Mouse (Mus musculus) neural tube, embryonic 12.5 days (tissue): ENCODE measurements around the gene Tnrc6c. TPM values are rescaled to one million over a fixed set of nuclear protein-coding genes. Genes with fewer than 3 reads are reported as not detected.

Experiments used
- ATAC-seq: fragments of 200-750 bp; cut with Nextera tagmentation; 2 replicates; pipeline ENCODE4 v1.8.0; 2017; ENCODE audit warnings: low read depth, mild to moderate bottlenecking, moderate TSS enrichment, moderate library complexity; ENCODE audit not compliant: low FRiP score
- H3K27ac ChIP-seq: fragments of 300-500 bp; sonication (generic); 2 replicates; pipeline ENCODE4 v1.5.1; 2016
- H3K27me3 ChIP-seq: fragments of 300-500 bp; sonication (generic); replicated peaks from 2 replicates; pipeline ENCODE4 v1.6.1; 2016; ENCODE audit warnings: mild to moderate bottlenecking
- H3K36me3 ChIP-seq: fragments of 300-500 bp; sonication (generic); 2 replicates; pipeline ENCODE4 v1.6.1; 2016; ENCODE audit warnings: mild to moderate bottlenecking
- H3K4me1 ChIP-seq: fragments of 300-500 bp; sonication (generic); 2 replicates; pipeline ENCODE4 v1.6.1; 2016
- H3K4me2 ChIP-seq: fragments of 300-500 bp; sonication (generic); replicated peaks from 2 replicates; pipeline ENCODE4 v1.6.1; 2016; ENCODE audit warnings: mild to moderate bottlenecking
- H3K4me3 ChIP-seq: fragments of 300-500 bp; sonication (generic); 2 replicates; pipeline ENCODE4 v1.5.1; 2016
- H3K9ac ChIP-seq: fragments of 300-500 bp; sonication (generic); 2 replicates; pipeline ENCODE4 v1.6.1; 2016; ENCODE audit warnings: mild to moderate bottlenecking
- H3K9me3 ChIP-seq: fragments of 300-500 bp; sonication (generic); 2 replicates; pipeline ENCODE4 v1.6.1; 2016; ENCODE audit warnings: mild to moderate bottlenecking
- WGBS: fragments of 180-500 bp; shearing (Covaris S2); methylation state at CpG from one replicate; pipeline ENCODE4 v1.1.7; 2016; 5-methylcytosine and 5-hydroxymethylcytosine counted together
- polyA plus RNA-seq: library from polyadenylated mRNA; unstranded; fragments of >200 nt; fragmentation: Nextera tagmentation; extraction: Ambion mirVana; gene quantifications from 2 replicates; pipeline ENCODE4 v1.2.1, GENCODE M21; 2016

The Tnrc6c gene
- polyA plus RNA-seq, 1 experiment from 2014 or later = 25.0 TPM

DNA sequence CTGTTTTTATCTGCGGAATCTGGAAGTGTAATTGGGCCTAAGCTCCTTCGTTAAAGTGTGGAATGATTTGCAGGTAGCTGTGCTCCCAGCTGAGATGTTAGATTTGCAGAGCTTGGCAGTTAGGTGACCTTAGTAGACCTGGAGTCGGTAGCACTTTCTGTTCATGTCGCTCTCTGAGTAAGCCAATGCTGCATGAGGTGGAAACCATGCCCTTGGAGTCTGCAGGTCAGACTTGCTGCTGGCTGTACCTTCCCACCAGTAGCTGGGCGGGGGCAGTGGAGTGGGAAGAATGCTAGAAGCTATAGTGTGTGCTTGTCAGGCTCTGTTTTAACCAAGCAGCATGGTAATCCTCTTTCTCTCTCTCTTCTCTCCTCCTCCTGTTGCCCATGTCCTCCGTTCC is 87.0 kb downstream of the Tnrc6c start:
- Histone ChIP-seq H3K9ac (no peak overlapping the region), H3K9me3 (no peaks in the 10 kb centered on the region), H3K4me3 (no peak overlapping the region), H3K27ac (no peak overlapping the region), H3K4me2 (no peak overlapping the region), H3K36me3 (peaks cover 97% of the 10 kb centered on the region), H3K4me1 (no peaks in the 10 kb centered on the region), H3K27me3 (no peaks in the 10 kb centered on the region)
- 94% methylated on average over 6 of the region's 6 CpGs for WGBS
- no peak for ATAC-seq

DNA sequence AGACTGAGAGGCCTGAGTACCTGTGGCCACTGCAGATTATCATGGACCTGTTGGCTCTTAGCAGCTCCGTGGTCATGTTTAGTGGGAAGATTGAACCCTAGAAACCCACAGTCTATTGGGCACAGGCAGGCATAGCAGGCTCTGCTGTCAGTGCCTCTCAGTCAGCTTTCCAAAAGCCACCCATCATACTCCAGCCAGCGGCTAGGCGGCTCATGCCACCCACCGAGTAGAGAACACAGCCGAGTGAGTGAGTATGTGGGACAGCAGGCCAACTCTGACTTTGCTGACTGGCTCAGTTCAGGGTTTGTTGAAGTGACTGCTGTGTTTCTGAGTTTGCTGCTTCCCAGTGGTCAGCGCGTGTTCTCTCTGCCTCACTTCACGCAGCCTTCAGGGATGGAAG is 88.2 kb downstream of the Tnrc6c start:
- Histone ChIP-seq H3K27ac (no peak overlapping the region), H3K9me3 (no peaks in the 10 kb centered on the region), H3K27me3 (no peaks in the 10 kb centered on the region), H3K9ac (no peak overlapping the region), H3K4me2 (no peak overlapping the region), H3K4me1 (no peaks in the 10 kb centered on the region), H3K36me3 (peaks cover 99% of the 10 kb centered on the region), H3K4me3 (no peak overlapping the region)
- 84% methylated on average over 8 of the region's 8 CpGs for WGBS
- ATAC-seq = no peak

DNA sequence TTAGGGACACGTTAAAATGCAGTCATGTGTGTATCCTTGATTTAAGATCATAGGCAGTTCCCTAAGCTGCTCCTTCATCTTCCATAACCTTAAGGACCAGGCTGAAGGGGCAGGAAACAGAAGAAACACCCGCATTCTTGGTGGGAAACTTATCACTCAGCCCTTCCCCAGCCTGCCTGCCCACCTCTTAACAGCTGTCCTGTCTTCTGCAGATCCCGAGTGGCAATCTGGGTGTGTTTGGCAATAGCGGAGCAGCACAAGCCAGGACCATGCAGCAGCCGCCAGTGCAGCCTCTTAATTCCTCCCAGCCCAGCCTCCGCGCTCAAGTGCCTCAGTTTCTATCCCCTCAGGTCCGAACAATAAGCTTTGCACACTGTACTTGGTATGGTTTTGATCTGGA is 88.6 kb downstream of the Tnrc6c start:
- no peak for ATAC-seq

DNA sequence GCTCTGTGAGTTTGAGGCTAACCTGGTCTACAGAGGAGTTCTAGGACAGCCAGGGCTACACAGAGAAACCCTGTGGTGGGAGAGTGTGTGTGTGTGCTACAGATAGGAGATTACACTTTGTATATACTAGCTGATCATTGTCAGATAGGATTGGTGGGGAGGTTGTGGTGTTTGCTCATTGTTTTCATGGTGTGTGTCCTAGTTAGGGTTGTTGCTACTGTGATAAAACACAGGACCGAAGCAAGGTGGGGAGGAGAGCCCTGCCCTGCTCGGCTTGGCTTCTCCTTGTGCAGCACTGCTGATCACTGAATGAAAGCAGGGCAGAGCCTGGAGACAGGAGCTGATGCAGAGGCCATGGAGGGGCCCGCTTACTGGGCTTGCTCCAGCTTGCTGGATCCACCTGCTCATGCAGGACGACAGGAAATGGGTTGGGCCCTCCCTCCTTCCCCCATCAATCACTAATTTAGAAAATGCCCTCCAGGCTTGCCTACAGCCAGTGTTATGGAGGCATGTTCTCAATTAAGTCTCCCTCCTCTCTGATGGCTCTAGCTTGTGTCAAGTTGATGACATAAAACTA is 89.5 kb downstream of the Tnrc6c start:
- no peaks in the 10 kb centered on the region for H3K4me1 ChIP-seq
- no peak overlapping the region for H3K27ac ChIP-seq
- H3K4me3 ChIP-seq = no peak overlapping the region
- no peak overlapping the region for H3K4me2 ChIP-seq
- H3K9me3 ChIP-seq = no peaks in the 10 kb centered on the region
- peaks cover 98% of the 10 kb centered on the region for H3K36me3 ChIP-seq
- no peak for ATAC-seq
- no peak overlapping the region for H3K9ac ChIP-seq
- H3K27me3 ChIP-seq = no peaks in the 10 kb centered on the region
- 67% methylated on average over 4 of the region's 4 CpGs for WGBS

More for the DNA sequence above, 88.6 kb downstream of the Tnrc6c start:
- no peaks in the 10 kb centered on the region for H3K27me3 ChIP-seq
- peaks cover 99% of the 10 kb centered on the region for H3K36me3 ChIP-seq
- H3K4me2 ChIP-seq = no peak overlapping the region
- H3K9me3 ChIP-seq = no peaks in the 10 kb centered on the region
- H3K9ac ChIP-seq = no peak overlapping the region
- no peaks in the 10 kb centered on the region for H3K4me1 ChIP-seq
- no peak overlapping the region for H3K27ac ChIP-seq
- 91% methylated on average over 8 of the region's 8 CpGs for WGBS
- H3K4me3 ChIP-seq = no peak overlapping the region

DNA sequence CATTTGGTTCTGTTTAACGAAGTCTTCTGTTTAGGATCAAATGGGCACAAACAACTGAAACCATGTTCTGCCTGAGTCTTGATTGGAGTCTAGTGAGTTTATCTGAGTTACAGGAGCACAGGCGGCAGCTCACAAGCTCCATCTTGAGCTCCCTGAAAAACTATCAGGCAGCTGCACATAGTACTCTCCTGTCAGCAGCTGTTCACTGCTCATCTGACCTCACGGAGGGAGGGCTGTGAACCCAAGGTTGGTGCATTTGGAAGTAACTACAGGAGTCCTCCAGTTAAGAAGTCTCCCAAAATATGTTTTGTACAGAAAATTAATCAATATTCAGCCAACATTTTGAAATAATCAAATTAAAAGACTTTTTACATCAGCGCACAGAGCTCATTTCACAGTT is 94.5 kb downstream of the Tnrc6c start:
- H3K4me1 ChIP-seq = no peaks in the 10 kb centered on the region
- no peaks in the 10 kb centered on the region for H3K27me3 ChIP-seq
- H3K36me3 ChIP-seq = peaks cover 95% of the 10 kb centered on the region
- WGBS = 91% methylated on average over 4 of the region's 4 CpGs
- ATAC-seq = no peak
- H3K4me2 ChIP-seq = no peak overlapping the region
- no peak overlapping the region for H3K27ac ChIP-seq
- no peak overlapping the region for H3K4me3 ChIP-seq
- H3K9ac ChIP-seq = no peak overlapping the region
- no peaks in the 10 kb centered on the region for H3K9me3 ChIP-seq

- peaks cover 95% of the 10 kb centered on the region for H3K36me3 ChIP-seq
- no peak overlapping the region for H3K4me2 ChIP-seq
- H3K4me1 ChIP-seq = no peaks in the 10 kb centered on the region
- H3K9ac ChIP-seq = no peak overlapping the region
- H3K4me3 ChIP-seq = no peak overlapping the region
- H3K9me3 ChIP-seq = no peaks in the 10 kb centered on the region
- no peak for ATAC-seq
- no peaks in the 10 kb centered on the region for H3K27me3 ChIP-seq
- 93% methylated on average over 10 of the region's 10 CpGs for WGBS
- no peak overlapping the region for H3K27ac ChIP-seq
These were observed 95.3 kb downstream of the Tnrc6c start for GRCm38 (mm10) chr11:117749414-117749813.

GRCm38 (mm10) chr11:117751544-117751943 is 97.5 kb downstream of the Tnrc6c start:
- Histone ChIP-seq H3K9me3 (no peaks in the 10 kb centered on the region), H3K27ac (no peak overlapping the region), H3K9ac (no peak overlapping the region), H3K4me2 (no peak overlapping the region), H3K36me3 (peaks cover 96% of the 10 kb centered on the region), H3K4me1 (no peaks in the 10 kb centered on the region), H3K4me3 (no peak overlapping the region), H3K27me3 (no peaks in the 10 kb centered on the region)
- WGBS = 90% methylated on average over 6 of the region's 6 CpGs
- ATAC-seq = no peak

GRCm38 (mm10) chr11:117755891-117756290 is 101.8 kb downstream of the Tnrc6c start:
- no peaks in the 10 kb centered on the region for H3K9me3 ChIP-seq
- no peak overlapping the region for H3K4me2 ChIP-seq
- ATAC-seq = no peak
- no peak overlapping the region for H3K27ac ChIP-seq
- H3K4me3 ChIP-seq = no peak overlapping the region
- H3K36me3 ChIP-seq = peaks cover 97% of the 10 kb centered on the region
- H3K27me3 ChIP-seq = no peaks in the 10 kb centered on the region
- no peak overlapping the region for H3K9ac ChIP-seq
- 94% methylated on average over 7 of the region's 7 CpGs for WGBS
- no peaks in the 10 kb centered on the region for H3K4me1 ChIP-seq

DNA sequence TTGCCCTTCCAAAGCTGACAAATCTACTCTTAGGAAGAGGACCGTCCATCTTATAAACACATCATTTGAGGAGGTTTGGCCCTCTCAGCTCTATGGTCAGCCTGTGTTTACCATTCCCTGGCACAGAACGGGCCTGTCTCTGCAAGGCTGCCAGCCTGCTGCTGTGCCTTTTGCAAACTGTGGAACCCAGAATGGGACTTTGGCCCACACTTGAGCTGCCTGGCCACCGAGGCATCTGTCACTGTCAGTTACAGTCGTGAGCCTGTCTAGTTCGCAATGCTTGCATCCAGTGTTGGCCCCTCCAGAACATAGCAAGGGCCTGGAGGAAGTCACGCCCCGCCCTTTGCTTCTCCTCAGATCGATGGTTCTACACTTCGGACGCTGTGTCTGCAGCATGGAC is 105.2 kb downstream of the Tnrc6c start:
- no peaks in the 10 kb centered on the region for H3K9me3 ChIP-seq
- no peaks in the 10 kb centered on the region for H3K4me1 ChIP-seq
- H3K9ac ChIP-seq = no peak overlapping the region
- no peak overlapping the region for H3K27ac ChIP-seq
- WGBS = 94% methylated on average over 10 of the region's 10 CpGs
- no peak for ATAC-seq
- peaks cover 91% of the 10 kb centered on the region for H3K36me3 ChIP-seq
- H3K27me3 ChIP-seq = no peaks in the 10 kb centered on the region
- no peak overlapping the region for H3K4me3 ChIP-seq
- no peak overlapping the region for H3K4me2 ChIP-seq

DNA sequence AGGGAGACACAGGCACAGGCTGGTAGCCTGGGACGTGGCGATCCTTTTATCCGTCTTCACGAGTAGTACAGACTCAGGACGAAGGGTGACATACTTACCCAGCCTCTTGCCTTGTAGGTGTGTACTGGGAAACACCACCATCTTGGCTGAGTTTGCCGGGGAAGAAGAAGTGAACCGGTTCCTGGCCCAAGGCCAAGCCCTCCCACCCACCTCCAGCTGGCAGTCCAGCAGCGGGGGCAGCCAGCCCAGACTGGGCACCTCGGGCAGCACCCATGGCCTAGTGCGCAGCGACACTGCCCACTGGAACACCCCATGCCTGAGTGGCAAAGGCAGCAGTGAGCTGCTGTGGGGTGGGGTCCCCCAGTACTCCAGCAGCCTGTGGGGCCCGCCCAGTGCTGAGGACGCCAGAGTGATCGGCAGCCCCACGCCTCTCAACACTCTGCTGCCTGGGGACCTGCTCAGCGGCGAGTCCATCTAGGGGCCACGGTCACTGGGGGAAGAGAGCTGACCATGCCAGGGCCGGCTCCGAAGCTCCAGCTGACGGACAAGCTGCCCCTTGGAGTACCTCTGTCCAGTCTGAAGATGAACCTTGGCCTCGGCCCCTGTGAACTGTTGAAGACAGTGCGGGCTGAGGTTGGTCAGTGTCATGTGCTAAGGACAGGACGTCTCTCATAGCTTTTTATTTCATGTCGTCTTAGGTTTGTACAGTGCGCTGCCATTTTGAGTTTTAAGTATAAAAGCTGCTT is 106.5 kb downstream of the Tnrc6c start:
- no peaks in the 10 kb centered on the region for H3K4me1 ChIP-seq
- H3K36me3 ChIP-seq = peaks cover 91% of the 10 kb centered on the region
- H3K9me3 ChIP-seq = no peaks in the 10 kb centered on the region
- H3K4me2 ChIP-seq = no peak overlapping the region
- no peak overlapping the region for H3K9ac ChIP-seq
- no peak overlapping the region for H3K27ac ChIP-seq
- WGBS = 95% methylated on average over 26 of the region's 26 CpGs
- no peak overlapping the region for H3K4me3 ChIP-seq
- H3K27me3 ChIP-seq = no peaks in the 10 kb centered on the region
- ATAC-seq = no peak

DNA sequence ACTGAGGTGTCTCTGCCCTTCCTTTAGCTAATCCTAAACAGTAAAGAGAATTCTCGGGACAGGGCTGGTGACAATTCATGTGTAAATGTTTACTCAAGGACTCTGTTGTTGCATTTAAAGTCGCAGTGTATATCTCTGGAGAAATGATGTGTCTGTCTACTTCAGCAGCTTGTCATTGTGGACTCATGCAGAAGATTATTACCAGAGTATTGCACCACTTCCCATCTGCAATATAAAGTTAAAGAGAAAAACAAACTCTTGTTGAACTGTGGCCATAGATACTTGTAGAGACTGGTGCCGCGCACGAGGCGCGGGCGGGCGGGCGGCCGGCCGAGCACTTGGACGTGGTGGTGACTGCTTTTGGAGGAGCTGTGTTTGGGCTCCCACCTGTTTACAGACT is 107.7 kb downstream of the Tnrc6c start:
- Histone ChIP-seq H3K4me2 (no peak overlapping the region), H3K27me3 (no peaks in the 10 kb centered on the region), H3K27ac (no peak overlapping the region), H3K9ac (no peak overlapping the region), H3K4me3 (no peak overlapping the region), H3K36me3 (peaks cover 91% of the 10 kb centered on the region), H3K9me3 (no peaks in the 10 kb centered on the region), H3K4me1 (no peaks in the 10 kb centered on the region)
- ATAC-seq = no peak
- WGBS = 93% methylated on average over 13 of the region's 13 CpGs

DNA sequence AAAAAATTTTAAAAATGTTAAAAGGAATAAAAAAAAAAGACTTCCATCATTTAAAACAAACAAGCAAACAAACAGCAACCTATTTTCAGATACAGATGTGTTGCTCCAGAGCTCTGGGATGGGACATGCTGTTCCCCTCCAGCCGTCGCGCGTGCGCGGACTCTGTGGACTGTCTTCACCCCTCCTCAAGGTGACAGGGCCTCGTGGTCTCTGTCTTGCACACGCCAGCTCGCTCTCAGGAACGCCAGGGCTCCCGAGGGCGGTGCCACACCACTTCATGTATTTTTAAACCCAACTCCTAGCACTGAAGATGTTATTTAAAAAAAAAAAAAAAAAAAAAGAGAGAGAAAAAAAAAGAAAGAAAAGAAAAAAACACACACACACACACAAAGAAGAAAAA is 108.2 kb downstream of the Tnrc6c start:
- 92% methylated on average over 12 of the region's 12 CpGs for WGBS
- Histone ChIP-seq H3K9me3 (no peaks in the 10 kb centered on the region), H3K27ac (no peak overlapping the region), H3K4me3 (no peak overlapping the region), H3K4me1 (no peaks in the 10 kb centered on the region), H3K36me3 (peaks cover 86% of the 10 kb centered on the region), H3K9ac (no peak overlapping the region), H3K4me2 (no peak overlapping the region), H3K27me3 (no peaks in the 10 kb centered on the region)
- ATAC-seq = no peak

DNA sequence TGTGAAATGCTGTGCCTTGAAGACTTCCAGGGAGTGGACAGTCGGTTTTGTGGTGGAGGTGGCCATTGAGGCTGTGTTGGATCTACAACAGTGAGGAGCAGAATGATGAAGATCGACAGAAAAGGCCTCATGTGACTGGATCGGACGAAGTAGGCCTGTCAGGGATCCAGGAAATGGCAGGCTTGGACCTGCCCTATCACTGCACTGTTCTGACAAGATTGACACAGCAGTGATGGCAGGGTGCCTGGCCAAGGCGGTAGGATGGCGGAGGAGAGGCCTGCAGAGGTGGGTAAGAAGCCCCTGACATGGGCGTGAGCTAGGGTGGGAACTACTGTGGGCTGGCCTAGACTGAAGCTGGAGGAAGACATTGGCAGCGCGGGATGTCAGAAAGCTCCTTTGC is 110.2 kb downstream of the Tnrc6c start:
- no peak for ATAC-seq
- H3K4me3 ChIP-seq = no peak overlapping the region
- peaks cover 7% of the 10 kb centered on the region for H3K4me1 ChIP-seq
- WGBS = 93% methylated on average over 9 of the region's 9 CpGs
- H3K27me3 ChIP-seq = no peaks in the 10 kb centered on the region
- H3K9ac ChIP-seq = no peak overlapping the region
- H3K27ac ChIP-seq = no peak overlapping the region
- no peak overlapping the region for H3K4me2 ChIP-seq
- H3K9me3 ChIP-seq = no peaks in the 10 kb centered on the region
- peaks cover 65% of the 10 kb centered on the region for H3K36me3 ChIP-seq
